Mouse (Mus musculus) heart, embryonic 15.5 days (tissue): ENCODE results near the gene Maff. TPM values are rescaled to one million over a fixed set of nuclear protein-coding genes. Genes with fewer than 3 reads are reported as not detected.

Experiments
- microRNA counts: library from miRNA; unstranded; fragments of <30 nt; microRNA quantifications from one replicate; lab custom pipeline; 2016
- microRNA-seq: library from miRNA; unstranded; fragments of <30 nt; microRNA quantifications from one replicate; pipeline ENCODE4, GENCODE M21; 2016
- polyA plus RNA-seq: library from polyadenylated mRNA; unstranded; fragments of >200 nt; fragmentation: Nextera tagmentation; extraction: Ambion mirVana; gene quantifications from 2 replicates; pipeline ENCODE4 v1.2.1, GENCODE M21; 2015

Maff gene
- polyA plus RNA-seq, 1 experiment from 2014 or later = 3.8 TPM

MicroRNA genes within 50 kb of the gene (microRNA counts, 519-probe panel; counts per million panel counts)
- 2,311 counts per million, percentile 41 among the panel's probes with 10 or more counts for microRNA mmu-miR-1943 (lab: Ali Mortazavi, UCI)

Small RNA genes within 50 kb of the gene (microRNA-seq; reads per million reads assigned to microRNA genes)
- gene Mir1943 = 2.3 reads per million, percentile 3 among the genes with 10 or more reads in this experiment

Other genes starting within 250 kb of the Maff start
- 20.2 and 23.3 TPM in 2 replicates for gene Micall1, start 237.7 kb upstream of the Maff start, polyA plus RNA-seq
- 207 and 240 TPM in 2 replicates for gene Polr2f, start 205.6 kb upstream of the Maff start, polyA plus RNA-seq
- 7.4 and 8.1 TPM in 2 replicates for gene 1700088E04Rik, start 205.4 kb upstream of the Maff start, polyA plus RNA-seq
- gene Sox10, start 181.4 kb upstream of the Maff start, polyA plus RNA-seq = 0.45 and 1.3 TPM in 2 replicates
- gene Pick1, start 117.4 kb upstream of the Maff start, polyA plus RNA-seq = 29.5 and 39.9 TPM in 2 replicates
- 0.61 and 0.73 TPM in 2 replicates for gene Gm49486, start 117.2 kb upstream of the Maff start, polyA plus RNA-seq
- 0.60 TPM in 2 replicates for gene Slc16a8, start 91.9 kb upstream of the Maff start, polyA plus RNA-seq
- 9.8 and 9.9 TPM in 2 replicates for gene Baiap2l2, start 61.1 kb upstream of the Maff start, polyA plus RNA-seq
- gene Pla2g6, start 18.2 kb upstream of the Maff start, polyA plus RNA-seq = 9.9 and 13.5 TPM in 2 replicates
- 58.3 and 83.8 TPM in 2 replicates for gene Tmem184b, start 56.9 kb downstream of the Maff start, polyA plus RNA-seq
- 74.9 and 81.9 TPM in 2 replicates for gene Csnk1e, start 108.9 kb downstream of the Maff start, polyA plus RNA-seq
- 0.20 and 0.34 TPM in 2 replicates for gene Kcnj4, start 158.6 kb downstream of the Maff start, polyA plus RNA-seq
- gene Kdelr3, start 169.8 kb downstream of the Maff start, polyA plus RNA-seq = 62.9 and 83.1 TPM in 2 replicates
- gene Ddx17, start 200.1 kb downstream of the Maff start, polyA plus RNA-seq = 28.5 and 34.2 TPM in 2 replicates